Mouse (Mus musculus): Measurements from ENCODE around the gene Snrnp48.

- TF ChIP-seq CTCF (IDR thresholded peaks at IDR 0.05; ENCODE audit: low read depth, low read length): no peak
- no peak for TF ChIP-seq POLR2A (IDR thresholded peaks at IDR 0.05; ENCODE audit: borderline replicate concordance, low read depth, low read length)
Observed at GRCm38 (mm10) chr13:38230177-38230821, 25.6 kb downstream of the Snrnp48 start.

Measured in bone marrow macrophage, adult 2 months (primary cell).